24 mouse cellular contexts compared by ENCODE assay signal in genomic region chr12:110951236-110951635, GRCm38 (mm10). TPM values are rescaled to one million over a fixed set of nuclear protein-coding genes. Genes with fewer than 3 reads are reported as not detected.
A peak's percentile ranks its signal among the peaks of the same experiment; 100 is the strongest.
DNase-seq lines count a peak whose midpoint lies in the region; ATAC-seq and TF ChIP-seq lines count a peak whose summit lies in the region.
"Had no signal": no experiment of that assay in that cellular context is flagged by ENCODE, and none has a peak within 500 bp of the region (broad histone marks: within the 10 kb centered on the region; RNA-seq: fewer than 3 reads in every experiment).

No protein-coding gene starts in this region.

- peaks cover 24% of the 10 kb centered on the region; the same call in 1 of the 2 replicates for H3K36me3 ChIP-seq in hindbrain, postnatal 0 days (ENCODE audit: insufficient read depth, low read length)
- H3K36me3 ChIP-seq in hindbrain, embryonic 12.5 days, result peaks cover 36% of the 10 kb centered on the region
- H3K36me3 ChIP-seq in liver, embryonic 11.5 days (ENCODE audit: control insufficient read depth, insufficient read depth, low read length), result peaks cover 6% of the 10 kb centered on the region; the same call in 1 of the 2 replicates
- H3K36me3 ChIP-seq in kidney, embryonic 14.5 days (ENCODE audit: control insufficient read depth, insufficient read depth, low read length), result peaks cover 13% of the 10 kb centered on the region
- H3K36me3 ChIP-seq in neural tube, embryonic 15.5 days, result peaks cover 54% of the 10 kb centered on the region

- H3K9ac ChIP-seq in hindbrain, postnatal 0 days (replicated peaks; ENCODE audit: low read length), result no peak overlapping the region
- H3K9ac ChIP-seq in hindbrain, embryonic 12.5 days, result no peak overlapping the region
- H3K9ac ChIP-seq in liver, embryonic 11.5 days (ENCODE audit: low read depth, low read length), result no peak overlapping the region
- no peak overlapping the region for H3K9ac ChIP-seq in kidney, embryonic 14.5 days (ENCODE audit: low read depth, low read length)
- H3K9ac ChIP-seq in neural tube, embryonic 15.5 days (replicated peaks), result no peak overlapping the region
- H3K9ac ChIP-seq: forebrain, embryonic 13.5 days; midbrain, embryonic 12.5 days; neural tube, embryonic 12.5 days had no signal

- H3K4me3 ChIP-seq in hindbrain, postnatal 0 days (ENCODE audit: low read length), result no peak overlapping the region
- no peak overlapping the region for H3K4me3 ChIP-seq in hindbrain, embryonic 12.5 days
- H3K4me3 ChIP-seq in liver, embryonic 11.5 days (ENCODE audit: low read depth, low read length), result no peak overlapping the region
- H3K4me3 ChIP-seq in kidney, embryonic 14.5 days (ENCODE audit: low read length), result no peak overlapping the region
- no peak overlapping the region for H3K4me3 ChIP-seq in neural tube, embryonic 15.5 days (replicated peaks)
- H3K4me3 ChIP-seq: embryonic facial prominence, embryonic 10.5 days; forebrain, embryonic 13.5 days; layer of hippocampus, adult 2 months; limb, embryonic 10.5 days; midbrain, embryonic 12.5 days; neural tube, embryonic 12.5 days had no signal

- no peak overlapping the region for H3K4me2 ChIP-seq in hindbrain, postnatal 0 days (ENCODE audit: low read depth, low read length)
- no peak overlapping the region for H3K4me2 ChIP-seq in hindbrain, embryonic 12.5 days (replicated peaks)
- H3K4me2 ChIP-seq in liver, embryonic 11.5 days, result no peak overlapping the region
- H3K4me2 ChIP-seq in kidney, embryonic 14.5 days (replicated peaks; ENCODE audit: low read depth, low read length), result no peak overlapping the region
- H3K4me2 ChIP-seq in neural tube, embryonic 15.5 days, result no peak overlapping the region
- H3K4me2 ChIP-seq: forebrain, embryonic 13.5 days; midbrain, embryonic 12.5 days; neural tube, embryonic 12.5 days had no signal

- WGBS in hindbrain, postnatal 0 days, result 89% methylated on average over 7 of the region's 7 CpGs
- 80% methylated on average over 7 of the region's 7 CpGs for WGBS in hindbrain, embryonic 12.5 days
- 73% methylated on average over 7 of the region's 7 CpGs for WGBS in liver, embryonic 11.5 days
- 87% methylated on average over 7 of the region's 7 CpGs for WGBS in kidney, embryonic 14.5 days
- 90% methylated on average over 7 of the region's 7 CpGs for WGBS in neural tube, embryonic 15.5 days

- H3K27me3 ChIP-seq in hindbrain, postnatal 0 days (ENCODE audit: insufficient read depth, low read length), result no peaks in the 10 kb centered on the region
- H3K27me3 ChIP-seq in hindbrain, embryonic 12.5 days, result no peaks in the 10 kb centered on the region
- H3K27me3 ChIP-seq in liver, embryonic 11.5 days (replicated peaks; ENCODE audit: control insufficient read depth, insufficient read depth, low read length), result no peaks in the 10 kb centered on the region
- no peaks in the 10 kb centered on the region for H3K27me3 ChIP-seq in kidney, embryonic 14.5 days (ENCODE audit: control insufficient read depth, insufficient read depth, low read length)
- H3K27me3 ChIP-seq in neural tube, embryonic 15.5 days (replicated peaks), result no peaks in the 10 kb centered on the region
- H3K27me3 ChIP-seq: forebrain, embryonic 13.5 days; midbrain, embryonic 12.5 days; neural tube, embryonic 12.5 days; Patski had no signal

- TF ChIP-seq CTCF in hindbrain, postnatal 0 days (IDR thresholded peaks at IDR 0.05; ENCODE audit: low read depth), result 0 out of 2 replicates have a peak, but pooled peaks have one; percentile 6

- no peaks in the 10 kb centered on the region for H3K9me3 ChIP-seq in hindbrain, postnatal 0 days (ENCODE audit: low read length)
- H3K9me3 ChIP-seq in hindbrain, embryonic 12.5 days (replicated peaks), result no peaks in the 10 kb centered on the region
- H3K9me3 ChIP-seq in liver, embryonic 11.5 days (ENCODE audit: control insufficient read depth, low read length), result no peaks in the 10 kb centered on the region
- no peaks in the 10 kb centered on the region for H3K9me3 ChIP-seq in kidney, embryonic 14.5 days (ENCODE audit: control insufficient read depth, low read length)
- no peaks in the 10 kb centered on the region for H3K9me3 ChIP-seq in neural tube, embryonic 15.5 days (replicated peaks)
- H3K9me3 ChIP-seq: embryonic facial prominence, embryonic 10.5 days; forebrain, embryonic 13.5 days; limb, embryonic 10.5 days; midbrain, embryonic 12.5 days; neural tube, embryonic 12.5 days had no signal

- H3K4me1 ChIP-seq in hindbrain, postnatal 0 days (ENCODE audit: insufficient read depth, low read length), result no peaks in the 10 kb centered on the region
- no peaks in the 10 kb centered on the region for H3K4me1 ChIP-seq in hindbrain, embryonic 12.5 days
- peaks cover 12% of the 10 kb centered on the region for H3K4me1 ChIP-seq in liver, embryonic 11.5 days (replicated peaks; ENCODE audit: control insufficient read depth, insufficient read depth, low read length)
- no peaks in the 10 kb centered on the region for H3K4me1 ChIP-seq in kidney, embryonic 14.5 days (ENCODE audit: control insufficient read depth, insufficient read depth, low read length)
- no peaks in the 10 kb centered on the region for H3K4me1 ChIP-seq in neural tube, embryonic 15.5 days
- H3K4me1 ChIP-seq: embryonic facial prominence, embryonic 10.5 days; forebrain, embryonic 13.5 days; limb, embryonic 10.5 days; midbrain, embryonic 12.5 days; neural tube, embryonic 12.5 days had no signal

- no peak for ATAC-seq in hindbrain, postnatal 0 days
- no peak for ATAC-seq in hindbrain, embryonic 12.5 days (ENCODE audit: low FRiP score)
- ATAC-seq in liver, embryonic 11.5 days (replicated peaks; ENCODE audit: low FRiP score), result peak; percentile 70
- ATAC-seq in megakaryocyte, adult 5-6 weeks (ENCODE audit: poor library complexity, severe bottlenecking), result peak; percentile 30; the same call in 1 of the 2 replicates
- no peak for ATAC-seq in kidney, embryonic 14.5 days (ENCODE audit: low FRiP score, low TSS enrichment)
- ATAC-seq in neural tube, embryonic 15.5 days (ENCODE audit: low FRiP score), result no peak
- ATAC-seq: forebrain, embryonic 13.5 days; inflammation-experienced regulatory T-cells, adult 6 months; Patski had no signal

- no peak overlapping the region for H3K27ac ChIP-seq in hindbrain, postnatal 0 days
- H3K27ac ChIP-seq in hindbrain, embryonic 12.5 days, result no peak overlapping the region
- peak overlapping the region; percentile 21; the same call in 1 of the 2 replicates for H3K27ac ChIP-seq in liver, embryonic 11.5 days (ENCODE audit: low read depth, low read length)
- H3K27ac ChIP-seq in kidney, embryonic 14.5 days (ENCODE audit: low read depth, low read length), result no peak overlapping the region
- no peak overlapping the region for H3K27ac ChIP-seq in neural tube, embryonic 15.5 days (replicated peaks)
- H3K27ac ChIP-seq: embryonic facial prominence, embryonic 10.5 days; forebrain, embryonic 13.5 days; kidney, postnatal 0 days; limb, embryonic 10.5 days; midbrain, embryonic 12.5 days; neural tube, embryonic 12.5 days had no signal

- DNase-seq in hindbrain, postnatal 0 days (ENCODE audit: low spot score), result no peak
- DNase-seq in ZHBTc4 (ENCODE audit: low read depth, low spot score), result peak; percentile 12
- DNase-seq in liver, embryonic 11.5 days (ENCODE audit: low spot score), result no peak
- no peak for DNase-seq in adrenal gland, adult (ENCODE audit: inconsistent age in 2 of 2, low spot score in 1 of 2)
- DNase-seq: adrenal gland, postnatal 25 days; cerebellum, adult 2 months; gastrocnemius, postnatal 14 days; heart, adult 18-20 months; lung, adult 18-20 months; right cerebral cortex, adult 18-20 months; thymus, postnatal 14 days had no signal

RNA-seq across cellular contexts. Expression of gene Ankrd9, which starts 27.6 kb away (rescaled TPM):
- total RNA-seq in hindbrain, postnatal 0 days (2014; rRNA removed), result 14.3 and 21.1 TPM in 2 replicates
- polyA plus RNA-seq in hindbrain, postnatal 0 days (2015; fragmentation: Nextera tagmentation; extraction: Ambion mirVana), result 12.8 and 14.8 TPM in 2 replicates
- polyA plus RNA-seq in hindbrain, embryonic 12.5 days (2016; fragmentation: Nextera tagmentation; extraction: Ambion mirVana), result 10.0 and 11.2 TPM in 2 replicates
- 32.9 and 33.3 TPM in 2 replicates for polyA plus RNA-seq in liver, embryonic 11.5 days (2014; fragmentation: Nextera tagmentation; extraction: Ambion mirVana)
- 1.6 and 2.8 TPM in 2 replicates for total RNA-seq in megakaryocyte, adult 5-6 weeks (2015)
- total RNA-seq in megakaryocyte, adult 5-6 weeks (2017), result 3.0 and 3.3 TPM in 2 replicates
- polyA plus RNA-seq in kidney, embryonic 14.5 days (2014; fragmentation: Nextera tagmentation; extraction: Ambion mirVana), result 11.0 and 12.4 TPM in 2 replicates
- 10.5 and 12.6 TPM in 2 replicates for polyA plus RNA-seq in neural tube, embryonic 15.5 days (2015; fragmentation: Nextera tagmentation; extraction: Ambion mirVana)

Comparison
In these comparisons a context has a peak if more than half of its experiments do, and no peak if none do; other contexts are left out.
1. ATAC-seq: peak in liver, embryonic 11.5 days (single experiment) and megakaryocyte, adult 5-6 weeks (single experiment); none in hindbrain, postnatal 0 days (single experiment), hindbrain, embryonic 12.5 days (single experiment), kidney, embryonic 14.5 days (single experiment) and neural tube, embryonic 15.5 days (single experiment).